Comparison of ENCODE assay signal across 15 mouse cellular contexts in the genomic region with DNA sequence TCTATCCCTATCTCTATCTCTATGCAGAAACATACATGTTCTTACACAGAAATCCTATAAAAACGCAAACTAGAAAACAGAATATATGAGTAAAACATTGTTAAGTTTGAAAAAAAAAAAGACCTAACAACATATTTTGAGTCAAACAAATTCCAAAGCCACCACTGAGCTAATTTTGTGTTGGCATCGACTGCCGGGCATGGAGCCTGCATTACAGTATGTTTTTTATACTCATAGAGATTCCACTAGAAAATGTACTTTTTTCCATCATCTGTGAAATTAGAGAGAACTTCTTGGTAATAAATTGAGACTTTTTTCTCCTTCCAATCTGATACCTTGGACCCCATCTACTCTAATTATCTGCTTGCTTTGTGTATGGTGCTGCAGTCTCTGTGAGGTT.
DNase-seq lines count a peak whose midpoint lies in the region.
"Had no signal": no experiment of that assay in that cellular context is flagged by ENCODE, and none has a peak within 500 bp of the region (broad histone marks: within the 10 kb centered on the region; RNA-seq: fewer than 3 reads in every experiment).

No protein-coding gene starts in this region.

- peak; percentile 6 to 24 for DNase-seq in left cerebral cortex, postnatal 14 days (ENCODE audit: low spot score in 2 of 2)
- no peak for DNase-seq in left cerebral cortex, adult 8-10 months (ENCODE audit: low spot score in 2 of 2)
- DNase-seq in brain, adult 2 months (ENCODE audit: low read depth, low spot score), result peak; percentile 17
- DNase-seq in right cerebral cortex, postnatal 10 days (ENCODE audit: low spot score in 2 of 2), result peak; percentile 61 to 66
- DNase-seq in right cerebral cortex, postnatal 4 days, result peak; percentile 17
- DNase-seq in cerebellum, postnatal 36 days, result no peak
- DNase-seq in T-cell, adult 2 months (ENCODE audit: low spot score), result no peak
- DNase-seq: adrenal gland, adult 8-10 months; cerebellum, adult 11-12 months; cerebellum, adult 9-10 months; cerebellum, postnatal 25 days; gastrocnemius, adult 2 months; gastrocnemius, postnatal 36 days; heart, adult 11 months; heart, postnatal 36 days had no signal

- intact Hi-C loops in left cerebral cortex, postnatal 14 days (cut with DNase I), result no loop called here

Comparison
In these comparisons a context has a peak if more than half of its experiments do, and no peak if none do; other contexts are left out.
1. DNase-seq: peak in left cerebral cortex, postnatal 14 days (2 of 2), brain, adult 2 months (single experiment), right cerebral cortex, postnatal 10 days (2 of 2) and right cerebral cortex, postnatal 4 days (single experiment); none in left cerebral cortex, adult 8-10 months (0 of 2), cerebellum, postnatal 36 days (0 of 2) and T-cell, adult 2 months (single experiment).